Mouse (Mus musculus) G1E (cell line): Measurements from ENCODE around the gene Eef1akmt3. TPM values are rescaled to one million over a fixed set of nuclear protein-coding genes. Genes with fewer than 3 reads are reported as not detected.
"Not testable (repeated sequence)": the region's sequence is repeated elsewhere in the genome, so short reads cannot be mapped to it uniquely, and the experiment has no call there.

Experiments
- ATAC-seq: 2 replicates; pipeline ENCODE4 v1.8.0; 2016; ENCODE audit warnings: mild to moderate bottlenecking; ENCODE audit not compliant: insufficient number of reproducible peaks, poor library complexity, low FRiP score, severe bottlenecking; ENCODE audit errors: extremely low read depth
- DNase-seq: peaks from one replicate; pipeline ENCODE4 v3.0.0; 2012; ENCODE audit warnings: low spot score
- H3K27me3 ChIP-seq: 2 replicates; pipeline ENCODE4 v1.6.1; 2012; ENCODE audit warnings: mild to moderate bottlenecking, low read length, inconsistent platforms; ENCODE audit not compliant: insufficient read depth
- H3K36me3 ChIP-seq: replicated peaks from 2 replicates; pipeline ENCODE3; 2012; ENCODE audit warnings: mild to moderate bottlenecking, inconsistent platforms
- H3K4me1 ChIP-seq: 2 replicates; pipeline ENCODE4 v1.6.1; 2012; ENCODE audit warnings: low read depth, low read length, inconsistent platforms, mixed read lengths; ENCODE audit not compliant: insufficient read depth
- H3K4me3 ChIP-seq: 2 replicates; pipeline ENCODE4 v1.5.1; 2012; ENCODE audit warnings: low read depth, mild to moderate bottlenecking, inconsistent platforms, low read length, moderate library complexity, mixed read lengths
- H3K9me3 ChIP-seq: replicated peaks from 2 replicates; pipeline ENCODE4 v1.6.1; 2012; ENCODE audit warnings: inconsistent platforms
- CTCF ChIP-seq: IDR thresholded peaks from 2 replicates; pipeline ENCODE4 v1.5.1; 2012; ENCODE audit warnings: low read depth, low read length, inconsistent platforms, mixed read lengths
- GATA1 ChIP-seq: IDR thresholded peaks from 2 replicates; pipeline ENCODE4 v1.6.1; 2012; ENCODE audit warnings: borderline replicate concordance, low read length, inconsistent platforms, mixed read lengths
- GATA2 ChIP-seq: IDR thresholded peaks from 2 replicates; pipeline ENCODE4 v1.6.1; 2012; ENCODE audit warnings: low read depth, low read length, inconsistent platforms, borderline replicate concordance
- POLR2AphosphoS5 ChIP-seq: IDR thresholded peaks from 2 replicates; pipeline ENCODE4 v1.6.1; 2012; ENCODE audit warnings: low read depth, low read length, inconsistent platforms; ENCODE audit not compliant: insufficient replicate concordance
- TAL1 ChIP-seq: conservative IDR thresholded peaks from 2 replicates; pipeline ENCODE4 v1.6.1; 2012; ENCODE audit warnings: low read depth, low read length, inconsistent platforms, mixed read lengths
- polyA plus RNA-seq: library from polyadenylated mRNA; stranded (reverse); fragments of >175 nt; gene quantifications from 2 replicates; pipeline ENCODE4 v1.2.3, GENCODE M21; 2012
- total RNA-seq, 2 experiments: library from RNA; stranded (forward) in 1 of 2; stranded (reverse) in 1 of 2; fragments of 200-1000 nt in 1 of 2; fragments of >200 nt in 1 of 2; fragmentation: Nextera tagmentation in 1 of 2; gene quantifications; 2 replicates each; pipeline ENCODE4 v1.2.3; 2014 to 2017

The Eef1akmt3 gene
- total and polyA plus RNA-seq, 3 experiments: 0.11 to 0.68 (median 0.17) TPM

GRCm38 (mm10) chr10:127065981-127066380 lies 24.7 kb upstream of the Eef1akmt3 start:
- DNase-seq: no peak
- Histone ChIP-seq H3K9me3 (0 out of 2 replicates have a peak, but pooled peaks cover 2% of the 10 kb centered on the region), H3K4me1 (peaks cover 66% of the 10 kb centered on the region)

GRCm38 (mm10) chr10:127063913-127064870 lies 22.9 kb upstream of the Eef1akmt3 start:
- H3K27me3 ChIP-seq: peaks cover 24% of the 10 kb centered on the region
- H3K4me3 ChIP-seq: peak overlapping the region; percentile 85
- TF ChIP-seq TAL1 (no peak), GATA1 (no peak), POLR2AphosphoS5 (no peak), CTCF (no peak), GATA2 (no peak)
- ATAC-seq (no peak), DNase-seq (no peak)
- 0 out of 2 replicates have a peak, but pooled peaks cover 2% of the 10 kb centered on the region for H3K9me3 ChIP-seq
- H3K4me1 ChIP-seq: peaks cover 68% of the 10 kb centered on the region
- H3K36me3 ChIP-seq: peaks cover 49% of the 10 kb centered on the region

More at GRCm38 (mm10) chr10:127065981-127066380, 24.7 kb upstream of the Eef1akmt3 start:
- no peak for TF ChIP-seq CTCF
- TF ChIP-seq GATA2: no peak
- TF ChIP-seq GATA1: no peak
- TF ChIP-seq TAL1: no peak
- no peak for TF ChIP-seq POLR2AphosphoS5
- H3K36me3 ChIP-seq: peaks cover 51% of the 10 kb centered on the region
- no peak overlapping the region; the same call in 1 of the 2 replicates for H3K4me3 ChIP-seq
- ATAC-seq: no peak
- H3K27me3 ChIP-seq: peaks cover 9% of the 10 kb centered on the region

GRCm38 (mm10) chr10:127063239-127063872 lies 22.0 kb upstream of the Eef1akmt3 start, which contains the start of gene Cdk4:
TSS of gene Cdk4 (plus strand) at chr10:127063534.
- Histone ChIP-seq H3K9me3 (0 out of 2 replicates have a peak, but pooled peaks cover 2% of the 10 kb centered on the region), H3K4me1 (peaks cover 67% of the 10 kb centered on the region), H3K27me3 (peaks cover 32% of the 10 kb centered on the region), H3K36me3 (peaks cover 42% of the 10 kb centered on the region), H3K4me3 (peak within 1 kb of the TSS; percentile 85)
- DNase-seq: peak; percentile 97
- TF ChIP-seq GATA2 (no peak), GATA1 (no peak), TAL1 (no peak), POLR2AphosphoS5 (no peak), CTCF (no peak)
- peak; percentile 85 for ATAC-seq

GRCm38 (mm10) chr10:127062503-127062902 lies 21.2 kb upstream of the Eef1akmt3 start:
- H3K4me3 ChIP-seq: no peak overlapping the region
- H3K9me3 ChIP-seq: peaks cover 3% of the 10 kb centered on the region; the same call in 1 of the 2 replicates
- DNase-seq (no peak), ATAC-seq (no peak)
- H3K4me1 ChIP-seq: peaks cover 63% of the 10 kb centered on the region
- H3K27me3 ChIP-seq: peaks cover 37% of the 10 kb centered on the region
- no peak for TF ChIP-seq CTCF
- peaks cover 33% of the 10 kb centered on the region for H3K36me3 ChIP-seq

GRCm38 (mm10) chr10:127062101-127062500 lies 20.8 kb upstream of the Eef1akmt3 start:
- H3K4me3 ChIP-seq, ATAC-seq, H3K9me3 ChIP-seq, DNase-seq: not testable (repeated sequence)
- Histone ChIP-seq H3K4me1 (peaks cover 60% of the 10 kb centered on the region), H3K36me3 (peaks cover 32% of the 10 kb centered on the region), H3K27me3 (peaks cover 41% of the 10 kb centered on the region)

GRCm38 (mm10) chr10:127061513-127061912 lies 20.2 kb upstream of the Eef1akmt3 start:
- Histone ChIP-seq H3K4me3 (no peak overlapping the region), H3K27me3 (peaks cover 47% of the 10 kb centered on the region), H3K36me3 (peaks cover 28% of the 10 kb centered on the region), H3K9me3 (peaks cover 8% of the 10 kb centered on the region; the same call in 1 of the 2 replicates), H3K4me1 (peaks cover 55% of the 10 kb centered on the region)
- TF ChIP-seq GATA1: no peak
- ATAC-seq (no peak), DNase-seq (no peak)
